Mouse (Mus musculus): ENCODE data around the gene Dnah8. TPM values are rescaled to one million over a fixed set of nuclear protein-coding genes. Genes with fewer than 3 reads are reported as not detected.

Dnah8 gene
- polyA plus RNA-seq, 1 experiment from 2014 or later, result 0.43 TPM

DNA sequence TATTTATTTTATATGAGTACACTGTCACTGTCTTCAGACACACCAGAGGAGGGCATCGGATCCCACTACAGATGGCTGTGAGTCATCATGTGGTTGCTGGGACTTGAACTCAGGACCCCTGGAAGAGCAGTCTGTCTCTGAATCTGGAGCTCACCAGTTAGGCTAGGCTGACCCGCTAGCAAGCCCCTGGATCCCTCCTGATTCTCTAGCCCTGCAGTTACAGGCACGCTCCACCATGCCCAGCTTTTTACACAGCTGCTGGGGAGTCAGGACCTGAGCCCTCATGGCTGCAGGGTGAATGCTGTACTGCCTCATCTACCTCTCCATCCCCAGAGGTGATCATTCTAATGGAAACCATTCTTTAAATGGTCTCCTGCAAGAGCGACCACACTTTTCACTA, 172.5 kb downstream of the Dnah8 start:
- ATAC-seq (replicated peaks; ENCODE audit: low FRiP score, low read depth), result no peak
- DNase-seq (ENCODE audit: low spot score), result no peak
- TF ChIP-seq CTCF (IDR thresholded peaks at IDR 0.05; ENCODE audit: low read depth), result no peak

DNA sequence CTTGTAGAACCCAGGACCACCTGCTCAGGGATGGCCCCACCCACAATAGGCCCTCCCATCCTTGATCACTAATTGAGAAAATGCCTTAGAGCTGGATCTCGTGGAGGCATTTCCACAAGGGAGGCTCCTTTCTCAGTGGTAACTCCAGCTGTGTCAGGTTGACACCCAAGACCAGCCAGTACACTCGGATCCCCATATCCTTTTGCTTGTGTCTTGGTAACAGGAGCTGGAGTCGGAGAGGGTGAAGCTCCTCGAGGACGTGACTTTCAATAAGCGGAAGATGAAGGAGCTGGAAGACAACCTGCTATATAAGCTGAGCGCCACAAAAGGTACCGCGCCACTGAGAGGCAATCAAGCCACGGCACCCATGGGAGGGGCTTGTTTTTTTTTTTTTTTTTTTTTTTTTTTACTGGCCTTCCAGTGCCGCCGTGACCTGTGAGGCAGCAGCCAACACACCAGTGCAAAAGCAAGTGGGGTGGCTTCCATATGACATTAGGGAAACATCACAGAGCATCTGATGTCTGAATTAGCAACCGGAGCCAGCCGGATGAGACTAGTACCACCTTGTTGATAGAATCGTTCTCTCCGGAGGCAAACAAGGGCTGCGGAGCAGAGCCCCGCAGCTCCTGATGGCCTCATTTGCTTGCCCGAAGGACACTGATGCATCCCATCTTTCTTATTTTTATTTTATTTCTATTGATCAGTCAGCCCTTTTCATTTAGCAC, 176.3 kb downstream of the Dnah8 start:
- WGBS, result 83% methylated on average over 19 of the region's 19 CpGs
- Histone ChIP-seq H3K36me3 (ENCODE audit: insufficient read depth, low read length) (no peaks in the 10 kb centered on the region), H3K9me3 (replicated peaks; ENCODE audit: low read length) (no peaks in the 10 kb centered on the region), H3K4me2 (ENCODE audit: low read length) (no peak overlapping the region), H3K9ac (ENCODE audit: low read depth, low read length) (no peak overlapping the region), H3K27ac (no peak overlapping the region), H3K4me1 (replicated peaks; ENCODE audit: insufficient read depth, low read length) (no peaks in the 10 kb centered on the region), H3K4me3 (replicated peaks; ENCODE audit: low read depth, low read length) (no peak overlapping the region), H3K27me3 (ENCODE audit: insufficient read depth, low read length) (no peaks in the 10 kb centered on the region)
- no peak for ATAC-seq (replicated peaks; ENCODE audit: low FRiP score, low read depth)
- TF ChIP-seq CTCF (IDR thresholded peaks at IDR 0.05; ENCODE audit: low read depth), result no peak
- no peak for DNase-seq (ENCODE audit: low spot score)

More for the DNA sequence above, 172.5 kb downstream of the Dnah8 start:
- Histone ChIP-seq H3K36me3 (ENCODE audit: insufficient read depth, low read length) (no peaks in the 10 kb centered on the region), H3K4me2 (ENCODE audit: low read length) (no peak overlapping the region), H3K4me3 (replicated peaks; ENCODE audit: low read depth, low read length) (no peak overlapping the region), H3K9ac (ENCODE audit: low read depth, low read length) (no peak overlapping the region), H3K27ac (no peak overlapping the region), H3K27me3 (ENCODE audit: insufficient read depth, low read length) (no peaks in the 10 kb centered on the region), H3K9me3 (replicated peaks; ENCODE audit: low read length) (no peaks in the 10 kb centered on the region), H3K4me1 (replicated peaks; ENCODE audit: insufficient read depth, low read length) (no peaks in the 10 kb centered on the region)
- 86% methylated on average over 4 of the region's 4 CpGs for WGBS

DNA sequence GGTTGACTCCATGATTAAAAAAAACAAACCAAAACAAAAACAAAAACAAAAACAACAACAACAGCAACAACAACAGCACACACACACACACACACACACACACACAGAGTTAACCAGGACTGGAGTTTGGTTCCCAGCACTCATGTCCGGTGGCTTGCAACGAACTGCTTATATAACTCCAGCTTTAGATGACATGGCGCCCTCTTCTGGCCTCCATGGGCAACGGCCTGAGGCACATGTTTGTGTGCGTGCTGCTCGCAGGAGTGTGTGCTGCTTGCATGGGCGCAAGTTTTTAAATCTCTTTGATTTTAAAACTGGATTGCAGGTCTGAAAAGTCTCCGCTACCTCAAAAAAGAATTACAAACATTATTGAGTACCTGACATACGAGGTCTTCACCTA, 179.5 kb downstream of the Dnah8 start:
- Histone ChIP-seq H3K4me2 (ENCODE audit: low read length) (no peak overlapping the region), H3K4me1 (replicated peaks; ENCODE audit: insufficient read depth, low read length) (no peaks in the 10 kb centered on the region), H3K9ac (ENCODE audit: low read depth, low read length) (no peak overlapping the region), H3K4me3 (replicated peaks; ENCODE audit: low read depth, low read length) (no peak overlapping the region), H3K9me3 (replicated peaks; ENCODE audit: low read length) (no peaks in the 10 kb centered on the region), H3K36me3 (ENCODE audit: insufficient read depth, low read length) (no peaks in the 10 kb centered on the region), H3K27me3 (ENCODE audit: insufficient read depth, low read length) (no peaks in the 10 kb centered on the region), H3K27ac (no peak overlapping the region)
- DNase-seq (ENCODE audit: low spot score) (no peak), ATAC-seq (replicated peaks; ENCODE audit: low FRiP score, low read depth) (no peak)
- 94% methylated on average over 9 of the region's 9 CpGs for WGBS
- 0 out of 2 replicates have a peak, but pooled peaks have one; percentile 27 for TF ChIP-seq CTCF (IDR thresholded peaks at IDR 0.05; ENCODE audit: low read depth)

DNA sequence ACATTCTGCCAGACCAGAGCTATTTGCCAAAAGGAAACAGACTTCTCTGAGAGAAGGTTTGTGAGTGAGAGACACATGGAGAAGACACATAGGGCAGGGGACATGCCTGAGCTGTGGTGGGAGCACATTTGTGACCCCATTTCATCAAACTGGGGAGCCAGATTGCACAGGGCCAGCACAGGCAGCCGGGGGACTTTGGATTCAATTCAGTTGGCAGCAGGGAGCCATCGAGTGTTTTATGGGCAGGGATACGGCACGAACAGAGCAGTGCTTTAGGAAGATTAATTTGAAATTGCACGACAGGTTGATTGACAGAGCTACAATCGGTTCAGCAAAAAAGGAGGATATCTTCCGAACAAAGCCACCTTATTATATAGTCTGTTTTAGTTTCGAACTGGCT, 180.8 kb downstream of the Dnah8 start:
- H3K27ac ChIP-seq, result no peak overlapping the region
- WGBS, result 38% methylated on average over 8 of the region's 8 CpGs
- H3K4me1 ChIP-seq (replicated peaks; ENCODE audit: insufficient read depth, low read length), result no peaks in the 10 kb centered on the region
- no peak overlapping the region for H3K4me3 ChIP-seq (replicated peaks; ENCODE audit: low read depth, low read length)
- no peak overlapping the region for H3K4me2 ChIP-seq (ENCODE audit: low read length)
- no peak for TF ChIP-seq CTCF (IDR thresholded peaks at IDR 0.05; ENCODE audit: low read depth)
- no peak for ATAC-seq (replicated peaks; ENCODE audit: low FRiP score, low read depth)
- no peaks in the 10 kb centered on the region for H3K27me3 ChIP-seq (ENCODE audit: insufficient read depth, low read length)
- H3K36me3 ChIP-seq (ENCODE audit: insufficient read depth, low read length), result no peaks in the 10 kb centered on the region
- DNase-seq (ENCODE audit: low spot score), result no peak
- no peaks in the 10 kb centered on the region for H3K9me3 ChIP-seq (replicated peaks; ENCODE audit: low read length)
- no peak overlapping the region for H3K9ac ChIP-seq (ENCODE audit: low read depth, low read length)

DNA sequence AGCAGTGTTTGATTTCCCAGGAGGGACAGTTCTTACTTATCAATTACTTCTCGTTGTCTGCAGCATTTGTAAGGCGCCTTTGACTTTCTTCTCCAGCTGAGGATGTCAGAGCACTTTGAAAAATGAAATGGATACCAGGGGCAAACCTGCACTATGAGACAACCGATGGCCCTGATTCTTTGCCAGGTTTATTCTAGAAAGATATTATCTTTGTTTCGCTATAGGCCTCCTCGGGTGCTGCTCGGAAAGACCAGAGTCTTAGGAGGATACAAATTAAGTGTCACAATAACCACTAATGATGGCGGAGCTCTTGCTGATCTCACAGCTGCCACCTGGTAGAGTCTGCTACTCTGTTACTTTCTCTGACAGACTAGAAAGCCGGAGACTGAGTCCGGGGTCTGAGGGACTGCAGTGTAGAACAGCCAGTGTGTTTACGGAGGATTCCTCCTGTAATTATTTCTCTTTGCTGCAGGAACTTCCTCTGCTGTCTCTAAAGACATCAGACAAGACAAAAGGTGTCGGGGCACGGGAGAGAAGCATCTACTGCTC, 181.4 kb downstream of the Dnah8 start:
- Histone ChIP-seq H3K9me3 (replicated peaks; ENCODE audit: low read length) (no peaks in the 10 kb centered on the region), H3K9ac (ENCODE audit: low read depth, low read length) (no peak overlapping the region), H3K4me3 (replicated peaks; ENCODE audit: low read depth, low read length) (no peak overlapping the region), H3K27ac (no peak overlapping the region), H3K4me1 (replicated peaks; ENCODE audit: insufficient read depth, low read length) (no peaks in the 10 kb centered on the region), H3K4me2 (ENCODE audit: low read length) (no peak overlapping the region), H3K36me3 (ENCODE audit: insufficient read depth, low read length) (no peaks in the 10 kb centered on the region), H3K27me3 (ENCODE audit: insufficient read depth, low read length) (no peaks in the 10 kb centered on the region)
- no peak for DNase-seq (ENCODE audit: low spot score)
- WGBS, result 24% methylated on average over 12 of the region's 12 CpGs
- ATAC-seq (replicated peaks; ENCODE audit: low FRiP score, low read depth), result no peak
- TF ChIP-seq CTCF (IDR thresholded peaks at IDR 0.05; ENCODE audit: low read depth), result no peak

DNA sequence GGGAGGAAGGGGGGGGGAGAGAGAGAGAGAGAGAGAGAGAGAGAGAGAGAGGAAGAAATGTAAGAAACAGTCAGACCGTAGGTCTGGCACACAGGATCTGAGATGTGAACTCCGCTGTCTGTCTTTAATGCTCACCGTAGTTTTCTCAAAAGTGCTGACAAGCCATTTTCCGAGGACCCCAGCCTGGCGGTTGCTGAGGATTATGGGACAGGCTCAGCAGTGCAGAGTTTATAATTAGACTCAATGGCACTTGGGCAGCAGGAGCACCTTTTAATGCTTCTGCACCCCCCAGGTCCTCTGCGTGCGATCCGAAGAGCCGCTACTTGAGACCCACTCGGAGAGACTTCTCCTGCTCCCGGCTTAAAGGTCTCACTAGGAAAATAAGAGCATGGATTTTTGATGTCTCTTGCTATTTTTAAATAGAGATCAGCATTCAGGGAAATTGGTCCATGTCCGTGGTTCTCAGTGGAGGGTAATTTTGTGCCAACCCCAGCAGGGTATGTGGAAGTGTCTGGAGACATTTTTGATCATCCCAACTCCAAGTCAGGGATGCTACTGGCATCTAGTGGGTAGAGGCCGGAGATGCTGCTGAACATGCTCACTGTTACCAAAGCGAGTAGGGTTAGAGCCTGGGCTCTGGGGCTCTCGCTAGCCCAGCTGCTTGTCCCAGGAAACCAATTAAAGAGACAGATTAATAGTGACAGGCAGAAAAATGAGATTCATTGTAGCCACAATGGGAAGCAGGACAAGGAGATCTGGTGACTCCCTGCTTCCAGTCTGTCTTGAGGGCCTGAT, 184.9 kb downstream of the Dnah8 start:
- no peak for ATAC-seq (replicated peaks; ENCODE audit: low FRiP score, low read depth)
- 60% methylated on average over 15 of the region's 15 CpGs for WGBS
- Histone ChIP-seq H3K4me3 (replicated peaks; ENCODE audit: low read depth, low read length) (no peak overlapping the region), H3K4me2 (ENCODE audit: low read length) (no peak overlapping the region), H3K27me3 (ENCODE audit: insufficient read depth, low read length) (peaks cover 4% of the 10 kb centered on the region; the same call in 1 of the 2 replicates), H3K4me1 (replicated peaks; ENCODE audit: insufficient read depth, low read length) (no peaks in the 10 kb centered on the region), H3K9me3 (replicated peaks; ENCODE audit: low read length) (no peaks in the 10 kb centered on the region), H3K9ac (ENCODE audit: low read depth, low read length) (no peak overlapping the region), H3K36me3 (ENCODE audit: insufficient read depth, low read length) (no peaks in the 10 kb centered on the region), H3K27ac (no peak overlapping the region)
- DNase-seq (ENCODE audit: low spot score), result peak; percentile 36
- peak; percentile 42; the same call in 1 of the 2 replicates for TF ChIP-seq CTCF (IDR thresholded peaks at IDR 0.05; ENCODE audit: low read depth)
